Mouse (Mus musculus) large intestine, adult 2 months (tissue): ENCODE measurements around the gene Cisd1. TPM values are rescaled to one million over a fixed set of nuclear protein-coding genes. Genes with fewer than 3 reads are reported as not detected.

ENCODE experiments used
- DNase-seq: peaks from one replicate; pipeline ENCODE4 v3.0.0-alpha.2; 2012; ENCODE audit warnings: low read depth, low spot score
- WGBS: fragments of 180-500 bp; shearing (Covaris S2); methylation state at CpG from one replicate; pipeline ENCODE4 v1.1.7; 2018; 5-methylcytosine and 5-hydroxymethylcytosine counted together
- polyA plus RNA-seq: library from polyadenylated mRNA; depleted of rRNA; stranded (reverse); fragments of >200 nt; gene quantifications from 2 replicates; pipeline ENCODE4 v1.2.3, GENCODE M21; 2012; rRNA removed

Gene Cisd1
- polyA plus RNA-seq, 1 experiment = 62.2 TPM

DNA sequence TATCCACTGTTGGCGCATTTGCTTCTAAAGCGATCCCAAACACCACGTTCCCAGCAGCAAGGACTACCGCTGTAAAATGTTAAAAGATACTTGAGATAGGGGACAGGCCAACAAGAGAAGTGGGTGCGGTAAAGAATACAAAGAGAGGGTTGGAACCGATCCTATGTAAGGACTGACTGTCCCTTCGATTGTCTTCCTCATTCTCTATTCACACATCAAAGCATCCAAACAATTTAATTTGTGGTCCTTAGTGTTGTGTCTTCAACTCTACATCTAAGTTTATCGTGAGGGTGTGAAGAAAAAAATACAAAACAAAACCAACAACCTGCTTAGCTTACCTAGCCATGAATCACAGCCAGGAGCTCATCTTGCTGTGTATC lies 60.6 kb downstream of the Cisd1 start:
- DNase-seq = no peak

More for the DNA sequence above, 60.6 kb downstream of the Cisd1 start:
- 11% methylated on average over 8 of the region's 8 CpGs for WGBS

Other genes with a start within 250 kb of the Cisd1 start
- 2.1 and 4.3 TPM in 2 replicates for gene Bicc1, start 185.3 kb downstream of the Cisd1 start, polyA plus RNA-seq
- gene Tfam, start 106.7 kb downstream of the Cisd1 start, polyA plus RNA-seq = 7.4 and 7.9 TPM in 2 replicates
- gene Ube2d1, start 59.7 kb downstream of the Cisd1 start, polyA plus RNA-seq = 17.0 and 24.8 TPM in 2 replicates
- gene Ipmk, start 2.8 kb upstream of the Cisd1 start, polyA plus RNA-seq = 47.1 and 76.3 TPM in 2 replicates